Mouse (Mus musculus): ENCODE measurements around the gene Myl6. TPM values are rescaled to one million over a fixed set of nuclear protein-coding genes. Genes with fewer than 3 reads are reported as not detected.

Myl6 gene
- polyA plus RNA-seq, 1 experiment = 2,050 TPM

DNA sequence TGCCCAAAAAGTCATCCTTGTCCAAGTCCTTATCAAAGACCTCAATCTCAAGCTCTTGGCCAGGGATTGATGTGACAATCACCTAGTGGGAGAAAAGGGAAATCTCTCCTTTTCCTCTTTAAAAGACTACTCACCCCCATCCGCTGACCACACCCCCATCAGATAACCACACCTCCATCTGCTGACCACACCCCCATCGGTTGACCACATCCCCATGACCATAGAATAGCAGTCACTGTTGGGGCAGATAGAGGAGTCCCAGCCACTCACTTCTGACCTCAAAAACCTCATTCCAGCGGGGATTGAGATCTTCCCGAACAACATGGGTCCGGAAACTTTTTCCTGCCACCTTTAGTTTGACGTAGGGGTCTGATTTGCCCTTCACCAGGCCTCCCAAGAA lies 22.7 kb upstream of the Myl6 start:
- no peaks in the 10 kb centered on the region for H3K4me1 ChIP-seq (ENCODE audit: control insufficient read depth, insufficient read depth, low read length)
- 29% methylated on average over 6 of the region's 6 CpGs for WGBS
- no peak overlapping the region for H3K27ac ChIP-seq (ENCODE audit: control insufficient read depth, insufficient read depth, low read depth, low read length, poor library complexity)
- H3K4me3 ChIP-seq (replicated peaks; ENCODE audit: control insufficient read depth, low read depth, low read length) = no peak overlapping the region
- TF ChIP-seq POLR2A (IDR thresholded peaks at IDR 0.05; ENCODE audit: borderline replicate concordance, control insufficient read depth, low read depth, low read length) (no peak), CTCF (IDR thresholded peaks at IDR 0.05; ENCODE audit: control insufficient read depth, insufficient read depth, low read length) (no peak)

DNA sequence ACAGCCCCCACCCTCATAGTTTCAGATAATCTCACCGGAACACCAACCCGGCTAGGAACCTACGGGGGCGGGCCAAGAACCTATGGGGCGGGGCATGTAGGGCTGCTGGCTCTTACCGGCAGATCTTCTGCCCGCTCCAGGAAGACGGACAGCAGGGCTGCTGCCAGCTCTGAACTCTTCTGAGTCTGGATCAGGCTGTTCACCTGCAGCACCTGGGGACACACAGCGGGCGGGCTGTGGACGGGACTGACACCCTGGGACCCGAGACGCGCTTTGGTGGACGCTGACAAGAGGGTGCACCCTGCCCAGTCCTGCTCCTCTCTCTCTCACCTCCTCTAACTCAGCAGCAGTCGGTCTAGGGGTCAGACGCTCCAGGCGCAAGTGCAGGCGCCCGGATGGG lies 22.1 kb upstream of the Myl6 start:
- Histone ChIP-seq H3K4me1 (ENCODE audit: control insufficient read depth, insufficient read depth, low read length) (no peaks in the 10 kb centered on the region), H3K27ac (ENCODE audit: control insufficient read depth, insufficient read depth, low read depth, low read length, poor library complexity) (no peak overlapping the region), H3K4me3 (replicated peaks; ENCODE audit: control insufficient read depth, low read depth, low read length) (no peak overlapping the region)
- no peak for TF ChIP-seq CTCF (IDR thresholded peaks at IDR 0.05; ENCODE audit: control insufficient read depth, insufficient read depth, low read length)
- TF ChIP-seq POLR2A (IDR thresholded peaks at IDR 0.05; ENCODE audit: borderline replicate concordance, control insufficient read depth, low read depth, low read length) = no peak; the same call in 1 of the 2 replicates
- 93% methylated on average over 20 of the region's 20 CpGs for WGBS

DNA sequence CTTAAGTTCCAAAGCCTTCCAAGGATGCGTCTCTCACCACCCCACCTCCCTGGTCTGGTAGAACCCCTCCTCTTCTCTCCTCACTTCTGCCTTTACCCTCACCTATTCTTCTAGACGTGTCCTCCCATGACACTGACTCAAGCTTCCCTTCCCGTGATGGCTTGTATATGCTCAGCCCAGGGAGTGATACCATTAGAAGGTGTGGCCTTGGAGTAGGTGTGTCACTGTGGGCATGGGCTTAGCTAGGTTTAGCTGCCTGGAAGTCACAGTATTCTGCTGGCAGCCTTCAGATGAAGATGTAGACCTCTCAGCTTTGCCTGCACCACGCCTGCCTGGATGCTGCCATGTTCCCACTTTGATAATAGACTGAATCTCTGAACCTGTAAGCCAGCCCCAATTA lies 21.1 kb upstream of the Myl6 start:
- H3K4me3 ChIP-seq (replicated peaks; ENCODE audit: control insufficient read depth, low read depth, low read length) = no peak overlapping the region
- H3K4me1 ChIP-seq (ENCODE audit: control insufficient read depth, insufficient read depth, low read length) = no peaks in the 10 kb centered on the region
- no peak overlapping the region for H3K27ac ChIP-seq (ENCODE audit: control insufficient read depth, insufficient read depth, low read depth, low read length, poor library complexity)
- TF ChIP-seq POLR2A (IDR thresholded peaks at IDR 0.05; ENCODE audit: borderline replicate concordance, control insufficient read depth, low read depth, low read length) = no peak
- TF ChIP-seq CTCF (IDR thresholded peaks at IDR 0.05; ENCODE audit: control insufficient read depth, insufficient read depth, low read length) = no peak
- 75% methylated on average over 4 of the region's 4 CpGs for WGBS

GRCm38 (mm10) chr10:128511761-128512160 lies 17.8 kb upstream of the Myl6 start:
- TF ChIP-seq POLR2A (IDR thresholded peaks at IDR 0.05; ENCODE audit: borderline replicate concordance, control insufficient read depth, low read depth, low read length) (no peak), CTCF (IDR thresholded peaks at IDR 0.05; ENCODE audit: control insufficient read depth, insufficient read depth, low read length) (no peak)
- WGBS = 91% methylated on average over 12 of the region's 12 CpGs
- Histone ChIP-seq H3K4me1 (ENCODE audit: control insufficient read depth, insufficient read depth, low read length) (no peaks in the 10 kb centered on the region; the same call in 1 of the 2 replicates), H3K27ac (ENCODE audit: control insufficient read depth, insufficient read depth, low read depth, low read length, poor library complexity) (no peak overlapping the region), H3K4me3 (replicated peaks; ENCODE audit: control insufficient read depth, low read depth, low read length) (no peak overlapping the region)

GRCm38 (mm10) chr10:128511189-128511588 lies 17.2 kb upstream of the Myl6 start:
- Histone ChIP-seq H3K4me3 (replicated peaks; ENCODE audit: control insufficient read depth, low read depth, low read length) (no peak overlapping the region), H3K27ac (ENCODE audit: control insufficient read depth, insufficient read depth, low read depth, low read length, poor library complexity) (no peak overlapping the region), H3K4me1 (ENCODE audit: control insufficient read depth, insufficient read depth, low read length) (no peaks in the 10 kb centered on the region; the same call in 1 of the 2 replicates)
- 80% methylated on average over 9 of the region's 9 CpGs for WGBS
- no peak for TF ChIP-seq CTCF (IDR thresholded peaks at IDR 0.05; ENCODE audit: control insufficient read depth, insufficient read depth, low read length)
- no peak for TF ChIP-seq POLR2A (IDR thresholded peaks at IDR 0.05; ENCODE audit: borderline replicate concordance, control insufficient read depth, low read depth, low read length)

DNA sequence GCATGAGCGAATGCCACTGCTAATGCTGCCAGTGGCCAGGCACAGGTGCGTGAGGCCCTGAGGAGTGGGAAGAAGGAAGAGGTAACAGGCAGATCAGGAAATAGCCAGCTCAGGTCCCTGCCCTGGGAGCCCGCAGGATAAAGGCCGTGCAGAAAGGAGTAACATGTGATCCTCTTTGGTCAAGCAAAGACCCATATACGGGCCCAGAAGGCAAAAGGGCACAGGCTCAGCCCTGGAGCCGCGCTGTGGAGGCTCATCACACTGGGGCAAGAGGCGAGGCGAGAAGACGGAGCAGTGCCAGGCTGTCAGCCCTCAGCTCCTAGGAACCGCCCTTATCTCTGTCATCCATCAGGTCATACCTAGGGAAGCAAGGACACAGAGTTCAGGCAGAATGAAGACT lies 16.4 kb upstream of the Myl6 start:
- Histone ChIP-seq H3K27ac (ENCODE audit: control insufficient read depth, insufficient read depth, low read depth, low read length, poor library complexity) (no peak overlapping the region), H3K4me3 (replicated peaks; ENCODE audit: control insufficient read depth, low read depth, low read length) (no peak overlapping the region), H3K4me1 (ENCODE audit: control insufficient read depth, insufficient read depth, low read length) (no peaks in the 10 kb centered on the region; the same call in 1 of the 2 replicates)
- TF ChIP-seq CTCF (IDR thresholded peaks at IDR 0.05; ENCODE audit: control insufficient read depth, insufficient read depth, low read length) = no peak
- TF ChIP-seq POLR2A (IDR thresholded peaks at IDR 0.05; ENCODE audit: borderline replicate concordance, control insufficient read depth, low read depth, low read length) = no peak
- WGBS = 85% methylated on average over 11 of the region's 11 CpGs

DNA sequence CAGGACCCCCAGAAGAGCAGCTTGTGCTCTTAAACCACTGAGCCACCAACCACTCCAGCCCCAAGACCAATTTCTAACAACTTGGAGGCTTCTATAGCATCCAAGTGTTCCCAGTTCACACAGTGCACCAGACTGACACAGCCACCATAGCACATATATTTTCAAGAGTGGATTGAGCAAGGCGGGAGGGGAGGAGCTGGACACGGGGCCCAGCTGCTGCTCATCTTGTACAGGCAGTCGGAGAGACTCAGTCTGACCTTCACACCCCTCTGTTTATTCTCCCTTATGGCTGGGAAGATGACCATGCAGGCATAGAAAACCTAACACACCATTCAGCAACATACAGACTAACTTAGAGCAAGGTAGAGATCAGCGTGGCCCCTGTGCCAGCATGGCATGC lies 15.9 kb upstream of the Myl6 start:
- Histone ChIP-seq H3K27ac (ENCODE audit: control insufficient read depth, insufficient read depth, low read depth, low read length, poor library complexity) (no peak overlapping the region), H3K4me3 (replicated peaks; ENCODE audit: control insufficient read depth, low read depth, low read length) (no peak overlapping the region)
- WGBS = 84% methylated on average over 4 of the region's 4 CpGs

DNA sequence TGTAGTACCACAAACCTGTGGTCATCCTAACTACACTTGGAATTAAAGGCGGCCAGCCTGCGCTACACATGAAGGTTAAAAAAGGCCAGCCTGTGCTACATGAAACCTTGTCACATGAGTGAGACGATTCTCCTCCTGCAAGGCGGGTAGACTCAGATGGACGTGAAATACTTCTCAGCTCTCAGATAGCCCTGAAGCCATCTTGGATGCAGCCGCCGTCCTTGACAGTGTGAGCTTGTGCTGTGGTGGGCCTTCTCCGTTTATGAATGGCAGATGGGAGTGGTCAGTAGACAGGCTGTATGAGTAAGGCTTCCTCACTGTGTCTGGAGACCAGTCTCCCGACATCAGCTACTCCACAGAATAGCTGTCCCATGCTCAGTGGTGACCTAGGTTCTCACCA lies 15.3 kb upstream of the Myl6 start:
- Histone ChIP-seq H3K4me1 (ENCODE audit: control insufficient read depth, insufficient read depth, low read length) (peaks cover 4% of the 10 kb centered on the region), H3K27ac (ENCODE audit: control insufficient read depth, insufficient read depth, low read depth, low read length, poor library complexity) (no peak overlapping the region), H3K4me3 (replicated peaks; ENCODE audit: control insufficient read depth, low read depth, low read length) (no peak overlapping the region)
- no peak for TF ChIP-seq CTCF (IDR thresholded peaks at IDR 0.05; ENCODE audit: control insufficient read depth, insufficient read depth, low read length)
- no peak for TF ChIP-seq POLR2A (IDR thresholded peaks at IDR 0.05; ENCODE audit: borderline replicate concordance, control insufficient read depth, low read depth, low read length)
- 88% methylated on average over 9 of the region's 9 CpGs for WGBS

More for the DNA sequence above, 15.9 kb upstream of the Myl6 start:
- H3K4me1 ChIP-seq (ENCODE audit: control insufficient read depth, insufficient read depth, low read length) = peaks cover under 1% of the 10 kb centered on the region; the same call in 1 of the 2 replicates
- TF ChIP-seq POLR2A (IDR thresholded peaks at IDR 0.05; ENCODE audit: borderline replicate concordance, control insufficient read depth, low read depth, low read length) = no peak
- no peak for TF ChIP-seq CTCF (IDR thresholded peaks at IDR 0.05; ENCODE audit: control insufficient read depth, insufficient read depth, low read length)

- 68% methylated on average over 9 of the region's 9 CpGs for WGBS
- no peak overlapping the region for H3K4me3 ChIP-seq (replicated peaks; ENCODE audit: control insufficient read depth, low read depth, low read length)
- TF ChIP-seq CTCF (IDR thresholded peaks at IDR 0.05; ENCODE audit: control insufficient read depth, insufficient read depth, low read length) (no peak), POLR2A (IDR thresholded peaks at IDR 0.05; ENCODE audit: borderline replicate concordance, control insufficient read depth, low read depth, low read length) (no peak)
- peaks cover 4% of the 10 kb centered on the region for H3K4me1 ChIP-seq (ENCODE audit: control insufficient read depth, insufficient read depth, low read length)
- H3K27ac ChIP-seq (ENCODE audit: control insufficient read depth, insufficient read depth, low read depth, low read length, poor library complexity) = no peak overlapping the region
These were observed 14.3 kb upstream of the Myl6 start for GRCm38 (mm10) chr10:128508260-128508659.

All from bone marrow, adult 2 months (tissue).